Mouse (Mus musculus) ES-Bruce4 (cell line): ENCODE data around the gene Stub1. TPM values are rescaled to one million over a fixed set of nuclear protein-coding genes. Genes with fewer than 3 reads are reported as not detected.

Experiments used
- H3K27ac ChIP-seq: 2 replicates; pipeline ENCODE4 v1.5.1; 2012; ENCODE audit warnings: low read length, inconsistent platforms; ENCODE audit not compliant: insufficient read depth
- H3K27me3 ChIP-seq: 2 replicates; pipeline ENCODE4 v1.6.1; 2012; ENCODE audit warnings: mild to moderate bottlenecking, low read length, inconsistent platforms; ENCODE audit not compliant: control insufficient read depth, poor library complexity, insufficient read depth, severe bottlenecking
- H3K36me3 ChIP-seq: 2 replicates; pipeline ENCODE4 v1.6.1; 2012; ENCODE audit warnings: inconsistent platforms, mild to moderate bottlenecking, low read length, moderate library complexity; ENCODE audit not compliant: control insufficient read depth, poor library complexity, insufficient read depth, severe bottlenecking
- H3K4me1 ChIP-seq: one replicate; pipeline ENCODE4 v1.8.1; 2011; ENCODE audit warnings: low read length; ENCODE audit not compliant: control insufficient read depth, insufficient read depth
- H3K4me3 ChIP-seq: 2 replicates; pipeline ENCODE4 v1.5.1; 2011; ENCODE audit warnings: low read depth, mild to moderate bottlenecking, low read length
- H3K9ac ChIP-seq: 2 replicates; pipeline ENCODE4 v1.6.1; 2012; ENCODE audit warnings: low read depth, mild to moderate bottlenecking, inconsistent platforms; ENCODE audit not compliant: poor library complexity, severe bottlenecking
- H3K9me3 ChIP-seq: replicated peaks from 2 replicates; pipeline ENCODE4 v1.6.1; 2012; ENCODE audit warnings: mild to moderate bottlenecking, low read length, inconsistent platforms; ENCODE audit not compliant: control insufficient read depth, poor library complexity, insufficient read depth, severe bottlenecking
- CTCF ChIP-seq: IDR thresholded peaks from one replicate; pipeline ENCODE4 v1.8.1; 2011; ENCODE audit warnings: low read depth, low read length
- EP300 ChIP-seq: IDR thresholded peaks from 2 replicates; pipeline ENCODE4 v1.6.1; 2011; ENCODE audit warnings: low read depth, low read length; ENCODE audit not compliant: insufficient read depth
- POLR2A ChIP-seq: IDR thresholded peaks from one replicate; pipeline ENCODE4 v1.8.1; 2011; ENCODE audit warnings: low read length; ENCODE audit not compliant: insufficient read depth
- polyA plus RNA-seq: library from polyadenylated mRNA; stranded (reverse); fragments of >200 nt; gene quantifications from 2 replicates; pipeline ENCODE4 v1.2.4, GENCODE M21; 2011; ENCODE audit warnings: low read depth; ENCODE audit not compliant: missing spikeins, insufficient read depth, insufficient read length

Gene Stub1
- polyA plus RNA-seq, 1 experiment = 97.8 TPM

DNA sequence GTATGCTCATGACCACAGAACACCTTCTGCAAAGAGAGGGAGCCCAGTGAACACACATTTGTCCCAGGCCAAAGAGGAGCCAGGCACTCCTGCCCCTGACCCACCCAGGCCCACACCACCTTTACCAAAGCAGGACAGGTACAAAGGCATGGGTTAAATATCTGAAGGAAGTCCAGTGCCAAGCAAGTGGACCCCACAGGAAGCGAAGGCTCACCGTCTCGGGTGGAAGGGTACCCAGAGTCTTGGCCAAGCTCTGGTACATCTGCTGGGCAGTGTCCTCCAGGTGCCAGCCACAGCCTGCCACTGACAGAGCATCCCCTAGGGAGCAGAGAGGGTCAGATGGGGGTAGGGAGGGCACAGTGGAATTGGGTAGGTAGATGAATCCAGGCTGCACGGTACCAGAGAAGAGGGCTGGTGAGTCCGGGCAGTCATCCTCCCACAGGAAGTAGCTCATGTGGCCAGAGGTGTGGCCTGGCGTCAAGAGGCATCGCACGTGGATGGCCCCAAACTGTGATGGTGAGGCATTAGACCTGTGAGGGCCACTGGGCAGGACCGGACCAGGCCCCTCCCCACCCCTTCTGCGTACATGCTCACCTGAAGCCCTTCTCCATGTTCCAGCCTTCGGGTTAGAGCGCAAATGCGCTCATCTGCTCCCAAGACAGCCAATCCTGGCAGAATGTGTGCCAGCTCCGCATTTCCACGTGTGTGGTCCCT lies 49.2 kb downstream of the Stub1 start:
- no peak overlapping the region for H3K4me3 ChIP-seq

DNA sequence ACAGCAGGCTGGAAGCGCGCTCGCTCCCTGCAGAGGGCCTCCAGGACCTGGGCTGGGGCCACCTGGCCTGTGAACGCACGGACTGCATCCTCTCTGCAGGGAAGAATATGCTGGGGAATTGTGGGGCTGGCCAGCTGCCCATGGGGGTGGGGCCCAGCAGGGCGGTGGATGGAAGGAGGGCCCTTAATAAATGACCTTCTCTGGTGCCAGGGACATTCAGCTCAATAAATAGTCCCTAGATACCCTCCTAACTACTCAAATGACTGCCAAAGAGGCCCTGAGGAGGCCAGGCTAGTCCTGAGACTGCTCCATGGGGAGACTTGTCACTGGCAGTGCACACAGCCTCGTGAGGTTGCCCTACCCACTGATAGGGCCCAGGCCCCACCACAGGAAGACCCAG lies 50.1 kb downstream of the Stub1 start:
- Histone ChIP-seq H3K4me3 (no peak overlapping the region), H3K27me3 (no peaks in the 10 kb centered on the region), H3K4me1 (no peaks in the 10 kb centered on the region), H3K9me3 (no peaks in the 10 kb centered on the region), H3K27ac (no peak overlapping the region), H3K36me3 (peaks cover 4% of the 10 kb centered on the region), H3K9ac (no peak overlapping the region)
- TF ChIP-seq POLR2A (no peak), EP300 (no peak), CTCF (no peak)

More for the DNA sequence above, 49.2 kb downstream of the Stub1 start:
- no peak overlapping the region for H3K9ac ChIP-seq
- no peaks in the 10 kb centered on the region for H3K4me1 ChIP-seq
- peaks cover 4% of the 10 kb centered on the region for H3K36me3 ChIP-seq
- no peaks in the 10 kb centered on the region for H3K27me3 ChIP-seq
- no peaks in the 10 kb centered on the region for H3K9me3 ChIP-seq
- no peak overlapping the region for H3K27ac ChIP-seq
- TF ChIP-seq CTCF (no peak), POLR2A (no peak)

DNA sequence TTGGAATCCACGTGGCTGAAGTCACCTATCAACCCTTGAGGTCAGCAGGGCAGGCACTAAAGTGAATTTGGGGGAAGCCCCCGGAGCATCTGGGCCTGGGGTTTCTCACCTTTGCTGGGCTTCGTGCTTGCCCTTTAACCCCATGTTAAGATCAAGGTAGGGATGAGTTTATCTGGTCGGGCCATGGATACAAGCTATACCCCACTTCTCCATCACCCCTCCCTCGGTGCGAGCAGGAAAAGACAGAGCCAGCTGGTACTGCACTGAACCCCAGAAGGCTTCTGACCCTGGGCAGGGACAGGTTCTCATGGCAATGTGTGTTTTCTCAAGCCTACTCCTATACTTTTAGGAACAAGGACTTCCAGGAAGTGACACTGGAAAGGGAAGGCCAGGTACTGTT lies 51.9 kb downstream of the Stub1 start:
- TF ChIP-seq POLR2A (no peak), EP300 (no peak), CTCF (no peak)
- H3K4me3 ChIP-seq = no peak overlapping the region
- no peaks in the 10 kb centered on the region for H3K9me3 ChIP-seq
- H3K27ac ChIP-seq = no peak overlapping the region
- H3K4me1 ChIP-seq = no peaks in the 10 kb centered on the region
- H3K9ac ChIP-seq = no peak overlapping the region
- peaks cover 4% of the 10 kb centered on the region for H3K36me3 ChIP-seq
- H3K27me3 ChIP-seq = no peaks in the 10 kb centered on the region

Other genes starting within 250 kb of the Stub1 start
- 12.4 and 17.3 TPM in 2 replicates for gene Gng13, start 116.2 kb downstream of the Stub1 start, polyA plus RNA-seq
- gene Chtf18, start 106.0 kb downstream of the Stub1 start, polyA plus RNA-seq = 39.4 and 47.2 TPM in 2 replicates
- gene Rpusd1, start 105.7 kb downstream of the Stub1 start, polyA plus RNA-seq = 17.0 and 18.4 TPM in 2 replicates
- 0.30 TPM in 1 of 2 replicates, not detected in the other for gene Mslnl, start 97.4 kb downstream of the Stub1 start, polyA plus RNA-seq
- 9.6 and 15.1 TPM in 2 replicates for gene Msln, start 79.0 kb downstream of the Stub1 start, polyA plus RNA-seq
- gene Narfl, start 59.6 kb downstream of the Stub1 start, polyA plus RNA-seq = 18.8 and 21.3 TPM in 2 replicates
- 25.7 and 32.1 TPM in 2 replicates for gene Haghl, start 47.7 kb downstream of the Stub1 start, polyA plus RNA-seq
- not detected in 2 replicates for gene Ccdc78, start 46.8 kb downstream of the Stub1 start, polyA plus RNA-seq
- gene Fam173a, start 40.5 kb downstream of the Stub1 start, polyA plus RNA-seq = 26.0 and 30.6 TPM in 2 replicates
- gene AC134908.4, start 37.7 kb downstream of the Stub1 start, polyA plus RNA-seq = 1.6 and 2.6 TPM in 2 replicates
- 29.6 and 35.1 TPM in 2 replicates for gene Metrn, start 36.3 kb downstream of the Stub1 start, polyA plus RNA-seq
- gene Fbxl16, start 24.3 kb downstream of the Stub1 start, polyA plus RNA-seq = 4.7 and 7.0 TPM in 2 replicates
- gene Wdr24, start 9.8 kb downstream of the Stub1 start, polyA plus RNA-seq = 19.8 and 20.7 TPM in 2 replicates
- gene Jmjd8, start 4.5 kb downstream of the Stub1 start, polyA plus RNA-seq = 13.2 and 16.7 TPM in 2 replicates
- gene Rhbdl1, start 3.9 kb upstream of the Stub1 start, polyA plus RNA-seq = not detected in 2 replicates
- 1.4 and 2.3 TPM in 2 replicates for gene Gm20683, start 8.4 kb upstream of the Stub1 start, polyA plus RNA-seq
- 23.6 and 29.8 TPM in 2 replicates for gene Rhot2, start 11.4 kb upstream of the Stub1 start, polyA plus RNA-seq
- 10.5 and 11.6 TPM in 2 replicates for gene Wdr90, start 28.1 kb upstream of the Stub1 start, polyA plus RNA-seq
- gene Mcrip2, start 35.4 kb upstream of the Stub1 start, polyA plus RNA-seq = 6.1 and 8.3 TPM in 2 replicates
- 27.9 and 32.6 TPM in 2 replicates for gene Mettl26, start 41.7 kb upstream of the Stub1 start, polyA plus RNA-seq
- gene Wfikkn1, start 47.5 kb upstream of the Stub1 start, polyA plus RNA-seq = 0.37 and 0.69 TPM in 2 replicates
- 21.3 and 22.7 TPM in 2 replicates for gene Rab40c, start 86.3 kb upstream of the Stub1 start, polyA plus RNA-seq
- gene Pigq, start 111.5 kb upstream of the Stub1 start, polyA plus RNA-seq = 61.8 and 62.8 TPM in 2 replicates
- 1.2 TPM in 1 of 2 replicates, not detected in the other for gene Nhlrc4, start 111.6 kb upstream of the Stub1 start, polyA plus RNA-seq
- not detected in 2 replicates for gene A930017K11Rik, start 119.2 kb upstream of the Stub1 start, polyA plus RNA-seq
- gene Capn15, start 152.4 kb upstream of the Stub1 start, polyA plus RNA-seq = 14.2 and 17.0 TPM in 2 replicates
- gene Rab11fip3, start 236.2 kb upstream of the Stub1 start, polyA plus RNA-seq = 27.5 and 27.6 TPM in 2 replicates